Mouse (Mus musculus): ENCODE data around the gene Gm10322. TPM values are rescaled to one million over a fixed set of nuclear protein-coding genes. Genes with fewer than 3 reads are reported as not detected.

Gene Gm10322
- total and polyA plus RNA-seq, 3 experiments = not detected

- no peak for TF ChIP-seq MAFK (IDR thresholded peaks at IDR 0.05; ENCODE audit: insufficient replicate concordance, low read length)
- no peak for TF ChIP-seq RCOR1 (conservative IDR thresholded peaks at IDR 0.05; ENCODE audit: low read depth, low read length)
- TF ChIP-seq ZC3H11A (IDR thresholded peaks at IDR 0.05; ENCODE audit: low read depth, low read length) = no peak
- TF ChIP-seq CHD2 (IDR thresholded peaks at IDR 0.05; ENCODE audit: low read length) = no peak
- no peak for TF ChIP-seq BHLHE40 (IDR thresholded peaks at IDR 0.05; ENCODE audit: low read depth, low read length)
- peaks cover 11% of the 10 kb centered on the region for H3K9me3 ChIP-seq (replicated peaks; ENCODE audit: low read length)
- H3K27me3 ChIP-seq (replicated peaks) = no peaks in the 10 kb centered on the region
- peaks cover 0 to 5% of the 10 kb centered on the region in 2 experiments for H3K36me3 ChIP-seq (replicated peaks in 1 of 2; ENCODE audit: control insufficient read depth in 1 of 2, insufficient read depth in 1 of 2, low read length in 1 of 2)
- no peak overlapping the region for H3K9ac ChIP-seq (ENCODE audit: insufficient read depth, low read depth)
- dilution Hi-C loops (cut with MboI; ENCODE audit: extremely low pct_ligation_motif_present, extremely low pct_unique_long_range_greater_than_20kb, low sequenced_read_pairs) (no loop called here), in situ Hi-C loops (cut with MboI; ENCODE audit: low pct_ligation_motif_present, low pct_unique_long_range_greater_than_20kb, low sequenced_read_pairs) (no loop called here)
- no peak for DNase-seq (ENCODE audit: extremely low read depth)
- H3K4me2 ChIP-seq (ENCODE audit: insufficient read depth, low read depth, poor library complexity, severe bottlenecking) = no peak overlapping the region
- H3K79me2 ChIP-seq (replicated peaks; ENCODE audit: control insufficient read depth, extremely low read depth, insufficient read depth, poor library complexity, severe bottlenecking) = no peaks in the 10 kb centered on the region
- no peak overlapping the region for H3K4me3 ChIP-seq (replicated peaks in 1 of 3; ENCODE audit: low read depth in 2 of 3, low read length in 2 of 3, poor library complexity in 1 of 3)
- no peak overlapping the region for H3K27ac ChIP-seq (ENCODE audit: insufficient read depth, low read depth)
- peaks cover 0 to 19% of the 10 kb centered on the region in 2 experiments; a peak in 2 of 4 replicates for H3K4me1 ChIP-seq (ENCODE audit: control insufficient read depth in 1 of 2, insufficient read depth in 2 of 2)
Observed at GRCm38 (mm10) chr10:59571273-59571672, 44.6 kb upstream of the Gm10322 start.

GRCm38 (mm10) chr10:59571964-59572363 is 43.9 kb upstream of the Gm10322 start:
- TF ChIP-seq CTCF (conservative IDR thresholded peaks at IDR 0.05 in 1 of 2, IDR thresholded peaks at IDR 0.05 in 1 of 2; ENCODE audit: low read depth in 2 of 2, low read length in 2 of 2) = no peak
- no peak for TF ChIP-seq MAX (IDR thresholded peaks at IDR 0.05; ENCODE audit: low read length)
- TF ChIP-seq RCOR1 (conservative IDR thresholded peaks at IDR 0.05; ENCODE audit: low read depth, low read length) = no peak
- no peak for TF ChIP-seq BHLHE40 (IDR thresholded peaks at IDR 0.05; ENCODE audit: low read depth, low read length)
- no peak for TF ChIP-seq MAZ (IDR thresholded peaks at IDR 0.05; ENCODE audit: low read depth, low read length)
- no peak for TF ChIP-seq KAT2A (IDR thresholded peaks at IDR 0.05; ENCODE audit: insufficient replicate concordance, low read length)
- no peak for TF ChIP-seq CHD2 (IDR thresholded peaks at IDR 0.05; ENCODE audit: low read length)
- TF ChIP-seq JUN (IDR thresholded peaks at IDR 0.05; ENCODE audit: insufficient read depth, low read depth, low read length) = no peak
- no peak for TF ChIP-seq NRF1 (IDR thresholded peaks at IDR 0.05; ENCODE audit: low read depth, low read length)
- TF ChIP-seq SIN3A (IDR thresholded peaks at IDR 0.05; ENCODE audit: low read length) = no peak
- TF ChIP-seq PAX5 (IDR thresholded peaks at IDR 0.05; ENCODE audit: low read length) = no peak
- no peak for TF ChIP-seq TCF12 (IDR thresholded peaks at IDR 0.05; ENCODE audit: low read depth, low read length)
- TF ChIP-seq IRF4 (IDR thresholded peaks at IDR 0.05; ENCODE audit: low read depth, low read length) = no peak
- no peak overlapping the region for H3K27ac ChIP-seq (ENCODE audit: insufficient read depth, low read depth)
- dilution Hi-C loops (cut with MboI; ENCODE audit: extremely low pct_ligation_motif_present, extremely low pct_unique_long_range_greater_than_20kb, low sequenced_read_pairs) = no loop called here

More at GRCm38 (mm10) chr10:59571964-59572363, 43.9 kb upstream of the Gm10322 start:
- Histone ChIP-seq H3K9me3 (replicated peaks; ENCODE audit: low read length) (peaks cover 11% of the 10 kb centered on the region), H3K27me3 (replicated peaks) (no peaks in the 10 kb centered on the region), H3K4me2 (ENCODE audit: insufficient read depth, low read depth, poor library complexity, severe bottlenecking) (no peak overlapping the region), H3K4me1 (ENCODE audit: control insufficient read depth in 1 of 2, insufficient read depth in 2 of 2) (peaks cover 0 to 19% of the 10 kb centered on the region in 2 experiments; a peak in 2 of 4 replicates), H3K4me3 (replicated peaks in 1 of 3; ENCODE audit: low read depth in 2 of 3, low read length in 2 of 3, poor library complexity in 1 of 3) (no peak overlapping the region), H3K9ac (ENCODE audit: insufficient read depth, low read depth) (no peak overlapping the region), H3K36me3 (replicated peaks in 1 of 2; ENCODE audit: control insufficient read depth in 1 of 2, insufficient read depth in 1 of 2, low read length in 1 of 2) (peaks cover 0 to 5% of the 10 kb centered on the region in 2 experiments), H3K79me2 (replicated peaks; ENCODE audit: control insufficient read depth, extremely low read depth, insufficient read depth, poor library complexity, severe bottlenecking) (no peaks in the 10 kb centered on the region)
- in situ Hi-C loops (cut with MboI; ENCODE audit: low pct_ligation_motif_present, low pct_unique_long_range_greater_than_20kb, low sequenced_read_pairs) = no loop called here
- DNase-seq (ENCODE audit: extremely low read depth) = no peak
